Mouse (Mus musculus) cerebellum, postnatal 4 days (tissue): ENCODE results near the gene Pde7b.

Experiments used
- DNase-seq, 2 experiments: peaks; one replicate each; pipeline ENCODE4 v3.0.0; 2022; ENCODE audit warnings: low spot score in 2 of 2, mixed read lengths in 1 of 2

Pde7b gene

DNA sequence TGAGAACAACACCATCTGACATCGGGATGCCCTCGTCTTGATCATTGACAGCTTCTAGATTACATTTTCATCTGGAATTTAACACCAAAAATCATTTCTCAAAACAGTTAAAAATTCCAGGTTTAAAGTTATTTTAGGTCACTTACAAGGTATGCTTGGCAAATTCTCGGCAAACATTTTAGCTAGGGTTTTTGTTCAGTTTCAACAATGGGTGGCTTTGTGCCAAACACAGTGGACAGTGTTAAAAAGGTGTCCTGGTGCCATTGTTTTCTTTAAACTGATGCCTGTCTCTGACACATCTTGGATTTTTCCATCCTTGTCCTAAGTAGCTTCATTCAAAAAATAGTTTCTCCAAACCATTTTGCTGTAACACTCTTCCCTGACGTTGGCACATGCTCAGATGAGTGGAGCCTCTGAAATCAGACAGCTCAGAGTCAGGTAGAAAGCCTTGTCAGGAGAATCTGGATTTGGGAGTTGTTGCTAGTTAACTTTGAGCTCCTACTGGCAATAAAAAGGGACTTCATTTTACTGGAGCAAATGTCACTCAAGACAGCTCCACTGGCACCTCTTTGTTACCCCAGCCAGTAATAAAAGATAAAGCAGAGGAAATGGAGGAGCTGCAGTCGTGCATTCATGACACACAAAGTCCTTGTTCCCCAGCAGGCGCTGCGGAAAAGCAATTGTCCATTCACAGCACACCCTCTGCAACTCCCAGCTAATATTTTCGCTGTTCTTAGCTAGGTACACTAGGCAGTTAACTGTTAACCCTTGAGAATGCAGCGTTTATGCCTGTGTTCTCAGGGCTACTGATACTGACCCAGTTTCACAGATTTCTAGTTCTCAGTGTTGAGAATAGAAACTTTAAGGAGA, 2.0 kb downstream of the Pde7b start:
- no peak for DNase-seq

DNA sequence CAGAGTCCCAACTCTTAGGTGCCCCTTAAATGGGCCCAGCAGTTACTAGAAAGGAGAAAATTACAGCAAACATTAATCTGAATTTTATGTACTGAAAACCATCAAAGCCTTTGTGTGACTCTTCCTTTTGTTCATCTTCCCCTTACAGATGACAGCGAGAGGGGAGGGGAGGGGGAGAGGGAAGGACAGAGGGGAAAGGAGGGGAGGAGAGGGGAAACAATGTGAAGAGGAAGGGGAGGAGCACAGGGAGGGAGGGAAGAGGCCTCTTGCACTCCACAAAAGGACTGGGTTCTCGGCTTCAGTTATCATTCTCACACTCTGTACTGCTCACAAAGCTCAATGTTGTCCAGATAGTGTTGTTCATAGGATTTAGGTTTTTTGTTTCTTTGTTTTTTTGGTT, 5.7 kb downstream of the Pde7b start:
- no peak for DNase-seq

DNA sequence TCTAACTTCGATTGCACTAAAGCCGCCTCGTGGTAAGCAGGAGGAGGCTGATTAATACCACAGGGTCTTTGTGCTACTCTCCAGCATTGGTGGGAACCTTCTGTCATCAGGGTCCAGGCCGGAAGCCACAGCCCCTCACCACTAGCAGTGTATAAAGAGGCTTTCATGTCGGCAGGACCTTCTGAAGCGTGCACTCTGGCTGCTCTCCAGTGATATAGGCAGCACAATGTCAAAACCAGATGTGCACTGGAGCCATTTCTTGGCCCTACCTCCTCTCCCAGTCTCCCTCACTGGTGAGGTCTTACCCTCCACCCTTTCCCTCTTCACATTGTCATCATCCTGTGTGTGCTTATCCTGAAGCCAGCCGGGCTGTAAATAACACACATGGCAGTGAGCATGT, 24.2 kb downstream of the Pde7b start:
- no peak for DNase-seq

- no peak for DNase-seq
Observed at GRCm38 (mm10) chr10:20699874-20700273, 25.0 kb downstream of the Pde7b start.

- DNase-seq, result no peak
Observed at GRCm38 (mm10) chr10:20695637-20696036, 29.2 kb downstream of the Pde7b start.

- DNase-seq, result no peak
Observed at GRCm38 (mm10) chr10:20690002-20690401, 34.9 kb downstream of the Pde7b start.

DNA sequence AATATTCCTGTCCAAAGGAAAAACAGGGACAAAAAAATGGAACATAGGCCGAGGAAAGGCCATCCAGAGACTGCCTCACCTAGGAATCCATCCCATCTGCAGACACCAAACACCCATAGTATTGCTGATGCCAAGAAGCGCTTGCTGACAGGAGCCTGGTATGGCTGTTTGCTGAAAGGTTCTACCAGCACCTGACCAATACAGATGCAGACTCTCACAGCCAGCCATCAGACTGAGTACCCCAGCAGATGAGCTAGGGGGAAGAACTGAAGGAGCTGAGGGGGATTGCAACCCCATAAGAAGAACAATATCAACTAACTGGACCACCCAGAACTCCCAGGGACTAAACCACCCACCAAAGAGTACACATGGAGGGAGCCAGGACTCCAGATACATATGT, 40.7 kb downstream of the Pde7b start:
- DNase-seq, result no peak

- no peak for DNase-seq
Observed at GRCm38 (mm10) chr10:20680986-20681385, 43.9 kb downstream of the Pde7b start.

- DNase-seq, result no peak
Observed at GRCm38 (mm10) chr10:20675321-20675720, 49.6 kb downstream of the Pde7b start.

- DNase-seq, result no peak
Observed at GRCm38 (mm10) chr10:20673798-20674197, 51.1 kb downstream of the Pde7b start.

DNA sequence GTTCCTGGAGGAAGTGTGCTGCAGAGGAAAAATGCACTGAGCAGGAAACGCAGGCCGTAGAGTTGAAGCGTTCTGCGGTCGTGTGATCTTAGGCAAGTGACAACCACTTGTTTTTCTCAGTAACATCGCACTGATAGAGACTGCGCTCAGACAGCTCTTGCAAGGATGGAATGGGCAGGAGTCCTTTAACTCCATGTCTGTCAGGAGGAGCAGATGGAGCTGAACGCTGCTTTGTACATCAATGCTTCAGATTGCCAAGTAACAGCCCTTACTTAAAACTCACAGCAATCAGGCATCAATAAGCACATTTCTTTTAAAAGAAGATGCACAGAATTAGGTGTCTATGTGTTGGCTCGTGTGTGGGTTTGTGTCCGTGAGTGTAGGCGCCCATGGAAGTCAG, 52.3 kb downstream of the Pde7b start:
- DNase-seq, result no peak

DNA sequence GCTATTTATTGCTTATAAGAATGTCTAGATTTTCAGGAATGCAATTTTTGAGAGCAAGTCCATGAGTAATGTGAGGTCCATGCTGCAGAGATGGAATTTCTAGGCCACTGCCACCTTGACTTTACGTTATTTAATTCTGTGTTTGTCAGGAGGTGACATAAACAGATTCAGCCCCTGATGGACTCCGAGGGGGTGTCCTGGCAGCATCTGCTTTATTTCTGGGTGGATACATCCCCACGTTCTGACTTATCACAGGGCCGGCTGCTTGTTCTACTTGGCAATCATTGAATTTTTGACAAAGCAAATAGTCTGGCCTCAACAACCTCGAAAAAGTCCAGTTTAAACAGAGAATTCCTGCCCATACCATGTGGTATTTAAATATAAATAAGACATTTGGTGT, 53.3 kb downstream of the Pde7b start:
- no peak for DNase-seq

- DNase-seq, result no peak
Observed at GRCm38 (mm10) chr10:20670541-20670940, 54.3 kb downstream of the Pde7b start.

DNA sequence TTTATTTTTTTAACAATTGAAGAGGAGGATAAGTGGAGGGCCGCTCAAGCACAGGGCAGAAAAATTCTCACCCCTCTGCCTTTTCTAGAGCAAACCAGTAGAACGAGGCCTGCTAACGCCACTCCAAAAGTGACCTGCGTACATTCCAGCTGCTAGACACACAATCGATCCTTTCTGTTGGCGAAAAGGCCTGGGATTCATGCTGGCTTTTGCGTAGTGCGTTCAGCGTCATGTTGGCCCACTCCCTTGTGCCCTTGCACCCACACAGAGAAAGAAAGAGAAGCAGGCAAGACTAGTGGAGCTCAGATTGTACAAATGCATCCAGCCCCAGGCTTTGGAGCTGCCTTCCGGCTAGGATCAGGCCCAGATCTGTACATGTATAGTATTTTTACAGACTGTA, 55.4 kb downstream of the Pde7b start:
- no peak for DNase-seq

- no peak for DNase-seq
Observed at GRCm38 (mm10) chr10:20668577-20668976, 56.3 kb downstream of the Pde7b start.

GRCm38 (mm10) chr10:20666655-20667054, 58.2 kb downstream of the Pde7b start:
- no peak for DNase-seq

GRCm38 (mm10) chr10:20662951-20663350, 61.9 kb downstream of the Pde7b start:
- no peak for DNase-seq

DNA sequence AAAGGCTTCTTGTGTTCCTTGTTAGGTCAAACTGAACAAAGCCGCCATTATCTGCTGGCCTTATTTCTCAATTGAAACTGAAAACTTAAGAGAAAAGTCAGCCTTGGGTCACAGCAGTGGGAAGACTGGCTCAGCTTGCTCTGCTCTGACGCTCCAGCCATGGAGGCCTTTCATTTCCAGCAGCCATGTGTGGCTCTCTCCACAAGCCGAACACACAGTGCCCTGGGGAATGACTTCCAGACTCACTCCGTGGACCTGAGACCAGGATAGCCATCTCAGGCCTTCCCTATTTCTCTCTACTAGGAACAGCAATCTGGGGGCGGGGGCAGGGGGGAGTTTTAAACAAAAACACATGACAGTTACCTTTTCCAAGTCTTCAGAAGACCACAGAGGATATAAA, 63.2 kb downstream of the Pde7b start:
- DNase-seq, result no peak

GRCm38 (mm10) chr10:20659718-20660117, 65.2 kb downstream of the Pde7b start:
- no peak for DNase-seq

GRCm38 (mm10) chr10:20659268-20659667, 65.6 kb downstream of the Pde7b start:
- DNase-seq, result no peak

- DNase-seq, result no peak
Observed at GRCm38 (mm10) chr10:20658716-20659115, 66.2 kb downstream of the Pde7b start.

DNA sequence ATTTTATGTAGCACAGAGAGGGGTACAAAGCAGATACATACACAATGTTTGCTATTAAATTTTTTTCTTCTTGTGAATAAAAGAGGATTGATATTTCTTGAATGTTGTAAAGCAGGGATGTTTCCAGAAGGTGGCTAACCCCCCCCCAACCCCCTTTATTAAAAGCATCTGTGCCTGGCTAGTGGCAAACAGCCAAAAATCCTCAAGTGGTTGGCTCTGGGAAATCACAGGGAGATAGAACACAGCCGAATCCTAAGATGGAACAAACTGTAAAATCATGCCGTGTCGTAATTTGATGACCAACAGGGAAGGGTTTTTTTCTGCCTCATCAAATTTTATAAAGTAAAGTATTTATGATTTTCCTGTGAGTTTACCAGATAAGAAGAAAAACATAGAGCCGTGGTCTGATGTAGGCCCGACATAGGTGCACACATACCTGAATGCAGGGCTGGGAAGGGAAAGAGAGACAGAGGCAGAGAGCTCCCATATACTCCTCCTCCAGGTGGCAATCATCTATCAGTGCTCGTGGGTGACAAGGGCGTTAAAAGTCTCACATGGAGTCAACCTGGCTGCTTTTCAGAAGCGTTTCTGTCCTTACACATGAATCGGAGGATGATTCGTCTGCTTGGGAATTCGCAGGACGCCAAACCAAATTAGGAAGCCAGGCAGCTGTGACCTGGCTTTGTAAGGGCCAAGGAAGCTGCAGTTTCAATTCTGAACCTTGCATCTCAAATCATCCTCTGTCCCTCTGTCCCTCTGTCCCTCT, 67.4 kb downstream of the Pde7b start:
- peak in 1 of 2 experiments; percentile 27 for DNase-seq

GRCm38 (mm10) chr10:20654590-20654989, 70.3 kb downstream of the Pde7b start:
- no peak for DNase-seq
